Mouse (Mus musculus): ENCODE measurements around the gene 9430015G10Rik.

GRCm38 (mm10) chr4:156103342-156103741 lies 6.4 kb upstream of the 9430015G10Rik start:
- TF ChIP-seq CTCF (IDR thresholded peaks at IDR 0.05; ENCODE audit: extremely low read depth, insufficient read depth, insufficient read length, insufficient replicate concordance) = no peak
- TF ChIP-seq POLR2A (IDR thresholded peaks at IDR 0.05; ENCODE audit: low read depth, low read length) = no peak

All from spleen, adult 2 months (tissue).